Mouse (Mus musculus) G1E (cell line): ENCODE measurements around the gene Tmem33. TPM values are rescaled to one million over a fixed set of nuclear protein-coding genes. Genes with fewer than 3 reads are reported as not detected.
A peak's percentile ranks its signal among the peaks of the same experiment; 100 is the strongest.

ENCODE experiments used
- ATAC-seq: 2 replicates; pipeline ENCODE4 v1.8.0; 2016; ENCODE audit warnings: mild to moderate bottlenecking; ENCODE audit not compliant: insufficient number of reproducible peaks, poor library complexity, low FRiP score, severe bottlenecking; ENCODE audit errors: extremely low read depth
- DNase-seq: peaks from one replicate; pipeline ENCODE4 v3.0.0; 2012; ENCODE audit warnings: low spot score
- H3K27me3 ChIP-seq: 2 replicates; pipeline ENCODE4 v1.6.1; 2012; ENCODE audit warnings: mild to moderate bottlenecking, low read length, inconsistent platforms; ENCODE audit not compliant: insufficient read depth
- H3K36me3 ChIP-seq: replicated peaks from 2 replicates; pipeline ENCODE3; 2012; ENCODE audit warnings: mild to moderate bottlenecking, inconsistent platforms
- H3K4me1 ChIP-seq: 2 replicates; pipeline ENCODE4 v1.6.1; 2012; ENCODE audit warnings: low read depth, low read length, inconsistent platforms, mixed read lengths; ENCODE audit not compliant: insufficient read depth
- H3K4me3 ChIP-seq: 2 replicates; pipeline ENCODE4 v1.5.1; 2012; ENCODE audit warnings: low read depth, mild to moderate bottlenecking, inconsistent platforms, low read length, moderate library complexity, mixed read lengths
- H3K9me3 ChIP-seq: replicated peaks from 2 replicates; pipeline ENCODE4 v1.6.1; 2012; ENCODE audit warnings: inconsistent platforms
- CTCF ChIP-seq: IDR thresholded peaks from 2 replicates; pipeline ENCODE4 v1.5.1; 2012; ENCODE audit warnings: low read depth, low read length, inconsistent platforms, mixed read lengths
- GATA1 ChIP-seq: IDR thresholded peaks from 2 replicates; pipeline ENCODE4 v1.6.1; 2012; ENCODE audit warnings: borderline replicate concordance, low read length, inconsistent platforms, mixed read lengths
- GATA2 ChIP-seq: IDR thresholded peaks from 2 replicates; pipeline ENCODE4 v1.6.1; 2012; ENCODE audit warnings: low read depth, low read length, inconsistent platforms, borderline replicate concordance
- POLR2AphosphoS5 ChIP-seq: IDR thresholded peaks from 2 replicates; pipeline ENCODE4 v1.6.1; 2012; ENCODE audit warnings: low read depth, low read length, inconsistent platforms; ENCODE audit not compliant: insufficient replicate concordance
- TAL1 ChIP-seq: conservative IDR thresholded peaks from 2 replicates; pipeline ENCODE4 v1.6.1; 2012; ENCODE audit warnings: low read depth, low read length, inconsistent platforms, mixed read lengths
- polyA plus RNA-seq: library from polyadenylated mRNA; stranded (reverse); fragments of >175 nt; gene quantifications from 2 replicates; pipeline ENCODE4 v1.2.3, GENCODE M21; 2012
- total RNA-seq, 2 experiments: library from RNA; stranded (forward) in 1 of 2; stranded (reverse) in 1 of 2; fragments of 200-1000 nt in 1 of 2; fragments of >200 nt in 1 of 2; fragmentation: Nextera tagmentation in 1 of 2; gene quantifications; 2 replicates each; pipeline ENCODE4 v1.2.3; 2014 to 2017

Gene Tmem33
- total and polyA plus RNA-seq, 3 experiments, result 75.8 to 151 (median 82.3) TPM

GRCm38 (mm10) chr5:67296171-67296570, 35.8 kb downstream of the Tmem33 start:
- ATAC-seq (no peak), DNase-seq (no peak)
- Histone ChIP-seq H3K9me3 (no peaks in the 10 kb centered on the region), H3K27me3 (no peaks in the 10 kb centered on the region), H3K4me3 (no peak overlapping the region), H3K4me1 (peaks cover 21% of the 10 kb centered on the region), H3K36me3 (peaks cover 82% of the 10 kb centered on the region)
- TF ChIP-seq CTCF (no peak), GATA1 (no peak), TAL1 (no peak), POLR2AphosphoS5 (no peak), GATA2 (no peak)

- H3K4me3 ChIP-seq, result no peak overlapping the region
- H3K4me1 ChIP-seq, result peaks cover 29% of the 10 kb centered on the region
- ATAC-seq (no peak), DNase-seq (no peak)
- H3K27me3 ChIP-seq, result no peaks in the 10 kb centered on the region
- H3K9me3 ChIP-seq, result no peaks in the 10 kb centered on the region
- TF ChIP-seq GATA1 (no peak), TAL1 (no peak), GATA2 (no peak), POLR2AphosphoS5 (no peak), CTCF (no peak)
- peaks cover 74% of the 10 kb centered on the region for H3K36me3 ChIP-seq
These were observed 36.9 kb downstream of the Tmem33 start for GRCm38 (mm10) chr5:67297026-67297813.

GRCm38 (mm10) chr5:67299847-67300412, 39.6 kb downstream of the Tmem33 start:
- Histone ChIP-seq H3K4me3 (no peak overlapping the region), H3K36me3 (peaks cover 64% of the 10 kb centered on the region), H3K4me1 (peaks cover 36% of the 10 kb centered on the region), H3K9me3 (no peaks in the 10 kb centered on the region), H3K27me3 (no peaks in the 10 kb centered on the region)
- ATAC-seq (no peak), DNase-seq (no peak)
- no peak for TF ChIP-seq GATA1
- no peak for TF ChIP-seq GATA2
- TF ChIP-seq TAL1, result no peak
- no peak for TF ChIP-seq CTCF

- H3K36me3 ChIP-seq, result peaks cover 54% of the 10 kb centered on the region
- ATAC-seq, result no peak
- H3K4me3 ChIP-seq, result no peak overlapping the region
- peaks cover 38% of the 10 kb centered on the region for H3K4me1 ChIP-seq
- no peak for TF ChIP-seq GATA1
- TF ChIP-seq GATA2, result no peak
- no peak for TF ChIP-seq POLR2AphosphoS5
- no peak for TF ChIP-seq TAL1
- TF ChIP-seq CTCF, result no peak
- H3K27me3 ChIP-seq, result no peaks in the 10 kb centered on the region
- DNase-seq, result no peak
- H3K9me3 ChIP-seq, result no peaks in the 10 kb centered on the region
These were observed 40.7 kb downstream of the Tmem33 start for GRCm38 (mm10) chr5:67300926-67301597.

DNA sequence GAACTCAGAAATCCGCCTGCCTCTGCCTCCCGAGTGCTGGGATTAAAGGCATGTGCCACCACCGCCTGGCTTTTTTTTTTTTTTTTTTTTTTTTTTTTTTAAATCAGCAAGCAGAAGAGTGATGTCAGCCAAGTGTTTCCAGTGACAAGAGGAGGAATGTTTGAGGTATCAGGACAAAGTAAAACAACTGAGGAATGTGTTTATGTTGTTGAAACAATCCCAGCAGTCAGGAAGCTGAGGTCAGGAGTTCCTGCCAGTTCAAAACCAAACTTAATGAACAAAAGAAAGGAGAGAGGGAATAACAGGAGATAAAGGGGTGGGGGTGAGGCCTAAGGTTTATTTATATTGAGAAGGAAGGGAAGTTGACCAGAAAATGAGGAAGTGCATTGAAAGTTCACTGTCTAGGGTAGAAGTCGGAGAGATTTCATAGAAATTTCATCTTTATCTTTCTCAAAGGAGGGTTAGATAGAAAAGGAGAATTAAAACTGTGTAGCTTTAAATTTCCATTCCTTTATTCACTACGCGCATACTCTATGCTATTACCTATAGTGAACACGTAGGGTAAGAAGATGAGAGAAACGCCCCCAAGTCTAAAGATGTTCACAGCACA, 41.5 kb downstream of the Tmem33 start:
- Histone ChIP-seq H3K9me3 (no peaks in the 10 kb centered on the region), H3K27me3 (no peaks in the 10 kb centered on the region), H3K4me3 (no peak overlapping the region; the same call in 1 of the 2 replicates), H3K4me1 (peaks cover 38% of the 10 kb centered on the region), H3K36me3 (peaks cover 47% of the 10 kb centered on the region)
- DNase-seq, result peak; percentile 16
- peak; percentile 37; the same call in 1 of the 2 replicates for ATAC-seq
- no peak for TF ChIP-seq TAL1
- no peak for TF ChIP-seq POLR2AphosphoS5
- TF ChIP-seq GATA2, result no peak
- no peak for TF ChIP-seq CTCF
- TF ChIP-seq GATA1, result no peak

DNA sequence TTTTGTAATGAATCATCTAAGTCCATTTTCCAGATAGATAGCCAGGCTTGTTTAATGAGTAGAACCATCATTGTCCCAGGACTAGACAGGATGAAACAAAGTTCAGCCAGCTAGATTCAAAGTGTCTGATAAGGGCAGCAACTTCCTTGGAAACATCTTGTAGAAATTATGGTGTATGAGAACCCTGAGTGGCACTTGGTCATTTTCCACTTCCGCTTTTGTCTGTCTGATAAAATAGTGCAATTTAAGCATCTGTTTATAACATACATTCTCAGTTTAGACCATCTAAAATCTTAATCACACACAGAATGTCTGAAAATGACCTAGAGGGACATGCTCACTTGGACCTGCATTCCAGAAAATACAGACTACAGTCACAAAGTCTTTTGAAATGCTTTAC, 43.5 kb downstream of the Tmem33 start:
- Histone ChIP-seq H3K4me3 (no peak overlapping the region), H3K36me3 (peaks cover 36% of the 10 kb centered on the region), H3K9me3 (no peaks in the 10 kb centered on the region), H3K27me3 (no peaks in the 10 kb centered on the region), H3K4me1 (peaks cover 38% of the 10 kb centered on the region)
- TF ChIP-seq GATA2, result no peak
- DNase-seq, result no peak
- no peak for ATAC-seq
